Mouse (Mus musculus): ENCODE results near the gene Slc12a7.
"Not testable (repeated sequence)": the region's sequence is repeated elsewhere in the genome, so short reads cannot be mapped to it uniquely, and the experiment has no call there.

Gene Slc12a7

DNA sequence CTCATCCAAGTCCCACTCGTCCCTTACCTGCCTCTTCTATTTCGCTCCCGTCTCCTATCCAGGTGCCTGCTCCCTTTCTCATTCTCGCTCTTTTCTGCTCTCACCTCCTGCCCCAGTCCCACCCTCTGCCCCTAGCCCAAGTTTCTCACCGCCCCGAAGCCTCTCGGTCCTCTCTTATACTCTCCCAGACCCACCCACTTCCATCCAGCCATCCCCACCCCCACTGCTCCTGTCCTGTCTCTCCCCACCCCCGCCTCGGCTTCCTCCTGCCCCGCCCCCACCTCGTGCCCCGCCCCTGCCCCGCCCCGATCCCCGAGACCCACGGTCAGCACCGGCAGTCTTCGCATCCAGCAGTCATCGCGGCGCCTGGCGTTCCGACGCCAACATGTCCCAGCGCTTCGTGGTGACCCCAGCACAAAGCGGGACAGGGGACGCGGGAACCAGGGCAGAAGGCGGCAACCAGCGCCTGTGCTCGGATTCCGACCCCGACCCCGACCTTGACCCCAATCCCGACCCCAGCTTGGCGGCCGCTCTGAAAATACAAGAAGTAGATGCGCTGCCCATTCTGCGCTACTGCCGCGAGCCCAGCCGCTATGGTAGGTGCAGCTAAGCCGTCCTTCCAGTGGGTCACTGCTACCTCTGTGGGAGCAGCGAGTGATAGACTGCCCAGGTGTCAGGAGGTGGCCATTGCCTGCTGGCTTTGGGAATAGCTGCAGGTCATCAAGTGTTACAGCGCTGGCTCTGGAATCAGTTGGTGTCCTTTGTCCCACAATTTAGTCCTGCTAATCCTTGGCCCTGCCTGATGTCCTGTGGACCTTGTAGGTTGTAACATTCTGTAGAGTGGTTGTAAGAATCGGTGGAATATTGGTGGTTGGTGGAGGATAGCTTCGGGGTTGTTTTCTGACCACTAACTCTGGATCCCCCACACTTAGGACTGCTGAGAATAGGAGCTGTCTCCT is at the start of gene Slc12a7:
Gene Slc12a7 (plus strand): TSS at position 353 of the 959 bp plus-strand sequence.
- DNase-seq (ENCODE audit: low spot score in 2 of 2): no peak

DNA sequence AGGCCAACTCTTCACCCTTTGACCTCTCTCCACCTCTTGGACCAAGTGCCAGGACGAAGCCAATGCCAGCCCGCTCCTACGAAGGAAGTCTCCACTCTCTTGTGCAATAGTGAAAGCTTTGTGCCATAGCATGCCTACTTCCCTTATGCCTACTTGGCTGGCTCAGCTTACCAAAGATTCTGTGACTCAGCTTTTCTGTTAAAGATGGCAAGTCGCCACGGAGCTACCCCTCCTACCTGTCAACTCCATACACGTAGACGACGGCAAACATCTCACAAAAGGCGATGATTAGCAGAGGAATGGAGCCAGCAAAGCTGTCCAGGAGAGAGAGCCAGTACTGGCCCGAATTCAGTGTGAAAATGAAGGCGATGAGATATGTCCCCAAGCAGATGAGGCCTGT is 49.2 kb upstream of the Slc12a7 start:
- DNase-seq (ENCODE audit: low spot score in 2 of 2): no peak

DNA sequence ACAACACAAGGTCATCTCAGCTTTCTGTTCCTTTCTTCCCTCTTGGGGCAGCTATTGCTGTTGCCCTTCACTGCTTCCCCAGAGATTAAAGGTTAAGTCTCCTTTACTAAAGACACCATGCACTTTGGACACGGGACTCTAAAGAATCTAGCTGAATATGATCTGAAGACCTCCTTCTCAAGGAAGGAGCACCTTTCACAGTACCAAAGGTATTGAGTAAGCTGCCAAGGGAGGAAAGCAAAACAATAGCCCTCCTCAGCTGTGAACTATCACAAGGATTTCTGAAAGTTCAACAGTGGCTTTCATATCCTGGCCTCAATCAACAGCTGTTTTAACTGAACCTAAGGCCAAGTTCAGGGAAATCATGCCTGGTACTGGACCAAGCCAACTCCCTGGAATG is 48.5 kb upstream of the Slc12a7 start:
- no peak for DNase-seq (ENCODE audit: low spot score in 2 of 2)

GRCm38 (mm10) chr13:73685502-73685901 is 47.4 kb upstream of the Slc12a7 start:
- no peak for DNase-seq (ENCODE audit: low spot score in 2 of 2)

DNA sequence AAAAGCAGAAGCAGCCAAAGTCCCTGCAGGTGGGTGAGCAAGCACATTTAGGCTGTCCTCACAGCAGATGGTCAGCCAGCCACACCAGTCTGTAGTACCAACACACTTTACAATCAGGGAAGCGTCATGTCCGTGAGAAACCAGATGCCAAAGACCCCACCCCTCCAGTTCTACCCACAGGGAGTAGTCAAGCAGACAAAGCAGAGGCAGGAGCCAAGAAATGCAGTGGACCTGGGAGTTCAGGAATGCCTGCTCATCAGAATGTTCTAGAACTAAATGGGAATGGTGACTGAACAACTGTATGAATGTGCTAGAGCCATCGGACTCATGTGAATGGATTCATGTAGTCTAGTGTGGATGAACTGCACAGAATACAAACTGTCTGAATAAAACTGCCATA is 45.3 kb upstream of the Slc12a7 start:
- no peak for DNase-seq (ENCODE audit: low spot score in 2 of 2)

DNA sequence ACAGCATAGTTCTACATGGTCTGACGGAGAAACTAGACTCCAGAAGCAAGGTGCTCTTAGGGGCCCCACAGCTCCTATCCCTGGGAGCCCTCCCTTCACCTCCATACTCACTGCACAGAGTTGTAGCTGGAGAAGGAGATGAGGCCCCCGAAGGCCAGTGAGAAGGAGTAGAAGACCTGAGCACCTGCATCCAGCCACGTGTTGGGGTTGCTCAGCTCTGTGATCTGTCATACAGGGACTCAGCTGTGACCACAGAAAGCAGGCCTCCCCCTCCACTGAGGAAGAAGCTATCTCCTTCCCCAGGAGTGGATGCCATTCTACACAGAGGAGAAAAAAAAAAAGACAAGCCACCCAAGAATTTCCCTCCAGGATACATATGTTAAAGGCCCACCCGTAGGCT is 44.0 kb upstream of the Slc12a7 start:
- no peak for DNase-seq (ENCODE audit: low spot score in 2 of 2)

DNA sequence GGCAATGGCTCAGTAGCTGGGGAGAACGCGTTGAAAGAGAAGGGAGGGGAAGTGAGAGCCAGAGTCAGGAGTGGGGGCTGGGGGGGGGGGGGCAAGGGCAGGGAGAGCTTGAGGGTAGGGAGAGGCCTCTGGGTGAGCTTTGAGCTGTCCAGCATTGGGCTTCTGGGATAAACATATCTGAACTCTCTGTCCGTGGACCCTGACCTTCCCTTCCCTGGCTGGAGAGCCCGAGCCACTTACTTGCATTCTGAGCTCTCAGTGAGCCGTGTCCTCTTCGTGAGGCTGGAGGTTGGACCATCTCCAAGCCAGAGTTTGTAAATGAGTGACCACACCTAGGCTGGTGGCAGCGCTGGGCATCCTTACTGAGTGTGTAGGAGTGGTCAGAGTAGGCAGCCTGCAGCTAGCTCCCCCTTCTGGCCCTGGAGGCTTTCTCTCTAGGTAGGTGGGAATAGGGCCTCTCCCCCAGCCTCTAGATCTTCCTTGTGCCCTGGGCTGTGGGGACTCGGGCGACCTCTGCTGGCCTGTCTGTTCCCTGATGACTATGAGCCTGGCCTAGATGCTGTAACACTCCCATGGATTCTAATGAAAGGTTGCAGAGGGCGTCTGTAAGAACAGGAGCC is 40.5 kb upstream of the Slc12a7 start:
- peak; percentile 43 to 68 for DNase-seq (ENCODE audit: low spot score in 2 of 2)

DNA sequence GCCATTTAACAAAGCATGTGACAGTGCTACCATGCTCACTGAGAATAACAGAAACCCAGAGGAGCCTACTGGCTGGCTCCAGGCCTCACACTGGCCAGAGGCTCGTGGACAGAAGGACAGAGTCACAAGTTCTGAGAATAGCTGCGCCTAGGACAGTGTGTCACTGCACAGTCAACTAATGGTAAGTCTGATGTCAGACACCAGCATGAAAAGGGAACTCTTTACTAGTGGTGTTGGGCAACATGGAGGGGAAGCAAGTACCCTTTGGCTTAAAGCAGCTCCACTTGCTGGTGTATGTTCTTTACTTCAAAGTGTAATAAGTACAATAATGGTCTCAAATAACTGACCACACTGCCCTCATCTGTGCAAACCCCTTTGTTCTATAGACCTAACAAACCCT is 39.6 kb upstream of the Slc12a7 start:
- no peak for DNase-seq (ENCODE audit: low spot score in 2 of 2)

- no peak for DNase-seq (ENCODE audit: low spot score in 2 of 2)
Measured at GRCm38 (mm10) chr13:73694972-73695371, 37.9 kb upstream of the Slc12a7 start.

DNA sequence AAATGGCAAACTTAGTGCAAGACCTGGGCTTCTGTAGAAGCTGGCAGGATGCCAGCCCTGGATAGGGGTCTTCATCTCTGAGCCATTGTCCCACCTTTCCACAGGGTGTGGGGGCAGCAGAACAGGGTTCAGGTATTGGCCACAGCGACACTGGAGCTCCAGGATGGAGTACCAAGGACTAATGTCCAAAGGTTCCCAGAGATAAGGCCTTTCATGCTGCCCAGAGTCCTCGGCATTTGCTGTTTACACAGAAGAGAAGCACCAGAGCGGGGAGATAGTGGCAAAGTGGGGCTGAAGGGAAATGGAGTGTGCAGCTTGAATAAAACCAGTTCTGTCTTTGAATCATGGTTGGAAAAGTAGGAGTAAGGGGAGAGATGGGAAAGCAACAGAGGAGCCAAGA is 36.4 kb upstream of the Slc12a7 start:
- DNase-seq (ENCODE audit: low spot score in 2 of 2): no peak

DNA sequence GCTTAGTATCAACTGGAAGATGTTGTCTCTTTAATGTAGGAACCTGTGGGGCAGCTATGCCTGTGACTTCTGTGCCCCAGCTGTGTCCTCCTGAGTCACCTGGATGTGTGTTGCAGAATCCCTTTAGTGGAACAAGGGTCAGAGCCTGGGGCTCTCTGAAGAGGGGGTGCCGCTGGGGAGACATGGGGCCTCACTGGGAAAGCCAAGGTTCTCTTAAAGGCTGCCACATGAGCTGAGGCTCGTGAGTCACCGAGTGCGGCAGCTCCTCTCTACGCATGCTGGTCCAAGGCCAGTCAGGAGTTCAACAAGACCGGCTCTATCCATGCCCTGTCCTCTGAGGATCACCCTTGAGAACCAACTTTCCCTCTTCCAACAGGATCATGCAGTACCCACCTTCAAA is 33.2 kb upstream of the Slc12a7 start:
- no peak for DNase-seq (ENCODE audit: low spot score in 2 of 2)

- no peak for DNase-seq (ENCODE audit: low spot score in 2 of 2)
Measured at GRCm38 (mm10) chr13:73700554-73700953, 32.3 kb upstream of the Slc12a7 start.

DNA sequence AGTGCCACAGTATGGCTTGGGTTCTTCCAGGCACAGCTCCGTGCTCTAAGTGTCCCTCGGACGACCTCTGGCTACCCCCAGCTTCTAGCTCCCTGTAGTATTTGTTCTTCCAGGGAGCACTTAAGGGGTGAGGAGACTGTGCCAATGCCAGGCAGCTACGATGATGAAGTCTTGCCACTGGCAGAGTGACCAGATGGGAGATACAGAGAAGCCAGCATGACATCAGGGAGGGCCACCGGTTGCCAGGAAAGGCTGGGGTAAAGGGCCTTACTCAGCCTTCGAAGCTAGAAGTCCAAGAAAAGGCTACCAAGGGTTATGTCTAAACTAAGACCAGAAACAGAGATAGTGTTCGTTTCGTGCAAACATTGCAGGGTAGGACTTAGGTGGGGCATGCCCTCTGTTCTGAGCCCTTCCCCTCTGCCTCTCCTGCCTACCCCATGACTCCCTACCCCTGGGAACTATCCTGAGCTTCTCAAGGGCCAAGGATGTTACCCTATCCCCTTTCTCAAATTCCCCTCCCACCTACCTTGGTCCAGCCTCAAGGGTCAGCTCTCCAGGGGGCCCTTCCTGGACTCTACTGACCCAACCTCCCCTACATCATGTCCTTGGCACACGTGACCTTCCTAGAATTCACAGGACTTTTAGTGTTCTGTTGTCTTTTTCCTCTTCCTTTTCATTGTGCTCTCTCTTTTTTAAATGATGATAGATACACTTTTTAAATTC is 31.6 kb upstream of the Slc12a7 start:
- DNase-seq (ENCODE audit: low spot score in 2 of 2): no peak

DNA sequence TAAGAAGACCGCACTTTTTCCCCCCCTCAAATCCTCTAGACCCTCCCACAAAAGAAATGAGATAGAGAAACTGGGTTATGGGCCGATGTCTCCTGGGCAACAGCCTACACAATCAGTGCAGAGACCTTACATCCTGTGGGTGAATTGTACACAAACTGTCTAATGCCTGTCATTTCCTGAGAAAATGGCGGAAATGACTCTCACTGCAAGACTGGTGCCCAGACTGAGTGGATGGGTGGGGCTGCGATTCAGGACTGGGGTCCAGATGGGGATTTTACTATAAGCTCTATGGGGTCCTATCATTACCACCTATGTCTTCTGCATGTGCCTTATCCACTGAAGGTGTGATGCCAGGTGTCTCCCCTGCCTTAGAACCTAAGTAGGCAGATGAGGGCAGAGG is 30.1 kb upstream of the Slc12a7 start:
- no peak for DNase-seq (ENCODE audit: low spot score in 2 of 2)

GRCm38 (mm10) chr13:73703486-73703885 is 29.4 kb upstream of the Slc12a7 start:
- DNase-seq (ENCODE audit: low spot score in 2 of 2): not testable (repeated sequence)

DNA sequence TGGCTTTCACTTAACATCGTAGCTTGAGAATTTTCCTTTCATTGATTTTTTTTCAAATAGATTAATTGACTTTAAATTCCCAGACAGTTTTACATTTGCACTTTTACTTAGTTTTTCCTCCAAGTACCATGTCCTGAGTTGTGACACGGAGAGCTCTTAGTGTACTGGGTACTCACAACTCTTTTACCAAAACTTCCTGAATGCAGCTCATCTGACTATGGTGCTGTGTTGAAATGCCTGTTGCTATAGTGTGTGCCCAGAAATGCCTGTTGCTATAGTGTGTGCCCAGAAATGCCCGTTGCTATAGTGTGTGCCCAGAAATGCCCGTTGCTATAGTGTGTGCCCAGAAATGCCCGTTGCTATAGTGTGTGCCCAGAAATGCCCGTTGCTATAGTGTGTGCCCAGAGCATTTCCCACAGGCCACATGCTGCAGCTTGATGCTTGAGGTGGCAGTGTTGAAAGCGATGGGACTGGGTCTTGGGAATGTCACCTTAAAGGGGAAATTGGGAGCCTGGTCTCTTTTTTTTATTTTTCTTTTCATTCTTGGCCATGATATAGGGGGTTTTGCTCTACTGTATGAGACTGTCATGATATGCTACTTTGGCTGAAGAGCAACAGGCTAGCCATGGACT is 28.1 kb upstream of the Slc12a7 start, which contains the start of gene Slc6a19:
Gene Slc6a19 (minus strand): TSS at position 172 of the 632 bp plus-strand sequence.
- DNase-seq (ENCODE audit: low spot score in 2 of 2): no peak

DNA sequence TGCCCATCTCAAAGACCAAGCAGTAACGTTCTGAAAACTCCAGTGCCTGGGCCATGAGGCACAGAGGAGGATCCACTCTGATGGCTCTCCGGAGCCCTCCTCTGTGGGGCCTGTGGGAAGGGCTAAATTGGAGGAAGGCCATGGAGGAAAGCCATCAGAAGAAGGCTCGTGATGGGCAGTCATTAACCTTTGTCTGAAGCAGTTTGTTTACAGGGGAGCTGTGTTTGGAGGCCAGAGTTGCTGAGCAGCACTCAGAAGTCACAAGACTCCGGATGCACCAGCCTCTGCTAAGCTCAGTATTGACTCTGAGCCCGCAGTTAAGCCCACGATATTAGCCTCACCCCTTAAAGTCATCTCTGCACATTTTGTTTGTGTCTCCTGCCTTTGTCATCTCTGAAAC is 23.4 kb upstream of the Slc12a7 start:
- DNase-seq (ENCODE audit: low spot score in 2 of 2): no peak

DNA sequence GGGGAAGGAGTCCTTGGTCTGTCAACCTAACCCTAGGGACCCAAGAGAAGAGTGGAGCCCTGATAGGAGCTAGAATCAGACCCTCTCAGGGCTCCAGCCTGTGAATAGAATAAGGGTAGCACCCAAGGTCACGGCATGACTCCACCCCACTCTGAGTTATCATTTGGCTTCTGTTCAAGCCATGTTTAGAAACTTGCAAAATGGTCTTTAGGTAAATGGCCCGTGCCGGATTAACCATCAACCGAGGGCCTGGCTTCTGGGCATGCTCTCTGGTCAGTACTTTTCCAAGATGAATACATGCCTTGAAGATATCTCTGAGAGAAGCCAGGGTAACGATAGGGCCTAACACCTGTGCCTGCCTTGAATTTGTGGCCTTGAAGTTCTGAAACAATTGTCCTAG is 21.7 kb upstream of the Slc12a7 start:
- no peak for DNase-seq (ENCODE audit: low spot score in 2 of 2)

DNA sequence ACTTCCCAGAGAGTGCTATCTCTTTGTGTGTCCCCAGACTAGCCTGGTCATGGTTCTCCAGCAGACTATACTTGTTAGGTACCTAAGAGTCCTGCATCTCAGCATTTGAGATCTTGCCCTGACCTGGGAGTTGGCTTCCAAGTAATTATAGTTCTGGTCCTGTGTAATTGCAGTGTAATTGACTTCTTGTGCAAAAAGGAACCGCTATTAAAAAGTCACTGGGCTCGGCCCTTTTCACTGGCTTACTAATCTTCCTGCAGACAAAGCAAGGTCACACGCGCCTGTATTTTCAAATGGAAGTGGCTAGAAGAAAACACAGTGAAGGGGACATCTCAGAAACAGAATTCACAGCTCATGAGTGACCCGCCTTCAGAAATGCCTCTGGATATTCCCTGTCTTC is 21.1 kb upstream of the Slc12a7 start:
- no peak for DNase-seq (ENCODE audit: low spot score in 2 of 2)

GRCm38 (mm10) chr13:73712228-73712627 is 20.7 kb upstream of the Slc12a7 start:
- no peak for DNase-seq (ENCODE audit: low spot score in 2 of 2)

DNA sequence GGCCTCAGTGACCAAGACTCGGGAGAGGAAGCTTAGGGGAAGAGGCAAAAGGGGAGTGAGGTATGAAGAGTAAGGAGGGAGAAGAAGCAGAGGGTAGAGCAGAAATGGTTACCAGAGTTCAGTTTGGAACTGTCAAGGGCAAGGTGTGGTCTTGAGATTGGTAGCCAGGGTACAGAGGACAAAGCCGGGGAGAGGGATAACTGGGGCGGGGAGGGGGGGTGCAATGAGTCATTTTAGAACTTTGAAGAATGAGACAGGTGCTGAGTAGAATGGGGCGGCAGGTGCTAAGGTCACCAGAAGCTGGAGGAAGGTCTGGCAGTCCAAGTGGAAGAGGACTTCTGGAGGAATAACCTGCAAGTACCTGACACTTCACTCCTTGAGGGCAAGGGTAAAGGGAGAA is 19.7 kb upstream of the Slc12a7 start:
- no peak for DNase-seq (ENCODE audit: low spot score in 2 of 2)

GRCm38 (mm10) chr13:73714020-73714419 is 18.9 kb upstream of the Slc12a7 start:
- DNase-seq (ENCODE audit: low spot score in 2 of 2): no peak
